Mouse (Mus musculus) megakaryocyte, embryonic 14.5 days (primary cell): ENCODE measurements at regions not wholly inside any gene's neighbourhood (a gene's known extent, or its start where the extent isn't known, plus 50 kb on each side); places are given as distances from the start of the nearest gene placed in this dataset.

Source experiments
- FLI1 ChIP-seq: IDR thresholded peaks from 2 replicates; pipeline ENCODE4 v1.6.1; 2012; ENCODE audit warnings: low read length, inconsistent platforms, mixed read lengths
- GATA1 ChIP-seq: IDR thresholded peaks from 3 replicates; pipeline ENCODE4 v1.6.1; 2012; ENCODE audit warnings: mixed read lengths, low read length, inconsistent platforms, borderline replicate concordance

GRCm38 (mm10) chr11:111312802-111313201 lies 246.8 kb downstream of the Kcnj2 start:
- TF ChIP-seq GATA1 (no peak), FLI1 (no peak)
